8 mouse cellular contexts compared by ENCODE assay signal in the genomic region with DNA sequence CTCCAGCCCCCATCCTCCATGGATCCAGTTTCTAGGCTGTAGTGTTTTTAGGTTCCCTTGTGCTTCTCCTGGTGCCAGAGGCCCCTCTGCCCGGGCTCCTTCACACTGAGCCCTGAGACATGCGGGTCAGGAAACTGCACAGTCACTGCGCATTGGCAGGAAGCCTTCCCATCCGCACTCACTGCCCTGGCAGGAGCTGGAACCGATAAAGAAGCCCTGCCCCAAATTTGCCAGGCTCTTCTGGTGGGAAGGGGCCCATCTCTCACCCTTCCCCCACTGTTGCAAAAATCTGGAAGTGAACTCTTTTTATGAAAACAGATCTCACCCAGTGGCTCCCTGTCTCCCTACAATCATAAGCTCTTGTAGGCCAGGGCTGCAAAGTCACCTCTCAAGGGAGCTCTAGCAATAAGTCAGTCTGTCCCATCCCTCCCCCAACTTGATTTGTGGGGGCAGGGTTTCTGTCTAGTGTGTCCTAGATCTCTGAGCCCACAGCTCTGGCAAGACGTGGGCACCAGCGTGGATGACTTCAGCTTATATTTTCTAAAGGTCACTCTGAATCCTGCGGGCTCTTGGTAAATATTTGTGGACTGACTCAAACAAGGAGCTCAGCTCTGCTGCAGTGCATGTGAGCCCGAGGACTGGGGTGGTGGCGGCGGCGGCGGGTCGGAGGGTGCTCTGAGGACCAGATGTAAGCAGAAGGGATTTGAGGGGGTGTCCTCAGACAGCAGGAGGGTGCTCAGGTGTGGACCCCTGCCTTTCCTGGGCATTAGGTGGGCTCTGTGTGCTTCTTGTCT. TPM values are rescaled to one million over a fixed set of nuclear protein-coding genes. Genes with fewer than 3 reads are reported as not detected.
DNase-seq lines count a peak whose midpoint lies in the region; ATAC-seq and TF ChIP-seq lines count a peak whose summit lies in the region.

No protein-coding gene starts in this region.

- H3K27ac ChIP-seq in embryonic facial prominence, embryonic 15.5 days (replicated peaks): peak overlapping the region; percentile 99
- H3K27ac ChIP-seq in heart, postnatal 0 days (ENCODE audit: low read depth): peak overlapping the region; percentile 99

- peak overlapping the region; percentile 63 for H3K4me2 ChIP-seq in embryonic facial prominence, embryonic 15.5 days (replicated peaks)
- H3K4me2 ChIP-seq in heart, postnatal 0 days (ENCODE audit: low read depth, low read length): peak overlapping the region; percentile 60

- no peak overlapping the region for H3K4me3 ChIP-seq in embryonic facial prominence, embryonic 15.5 days (replicated peaks)
- H3K4me3 ChIP-seq in heart, postnatal 0 days (ENCODE audit: low read depth, low read length): peak overlapping the region; percentile 27

- TF ChIP-seq EP300 in heart, postnatal 0 days (IDR thresholded peaks at IDR 0.05; ENCODE audit: low read depth): peak; percentile 14; the same call in 1 of the 2 replicates

- ATAC-seq in embryonic facial prominence, embryonic 15.5 days (ENCODE audit: insufficient number of reproducible peaks, low FRiP score, low TSS enrichment, low read depth): no peak
- no peak for ATAC-seq in heart, postnatal 0 days (ENCODE audit: insufficient read depth, low read depth)

- no peaks in the 10 kb centered on the region for H3K9me3 ChIP-seq in embryonic facial prominence, embryonic 15.5 days (replicated peaks)
- no peaks in the 10 kb centered on the region for H3K9me3 ChIP-seq in heart, postnatal 0 days (replicated peaks; ENCODE audit: control insufficient read depth, low read length)

- TF ChIP-seq CTCF in heart, postnatal 0 days (IDR thresholded peaks at IDR 0.05; ENCODE audit: low read depth): no peak

- no peak overlapping the region for H3K9ac ChIP-seq in embryonic facial prominence, embryonic 15.5 days
- peak overlapping the region; percentile 65 for H3K9ac ChIP-seq in heart, postnatal 0 days (replicated peaks; ENCODE audit: low read depth, low read length)

- peaks cover 76% of the 10 kb centered on the region for H3K4me1 ChIP-seq in embryonic facial prominence, embryonic 15.5 days
- peaks cover 73% of the 10 kb centered on the region for H3K4me1 ChIP-seq in heart, postnatal 0 days (ENCODE audit: control insufficient read depth, insufficient read depth)

- WGBS in embryonic facial prominence, embryonic 15.5 days: 32% methylated on average over 14 of the region's 14 CpGs
- WGBS in heart, postnatal 0 days: 17% methylated on average over 14 of the region's 14 CpGs

- peak; percentile 90 to 95 for DNase-seq in adrenal gland, adult (ENCODE audit: inconsistent age in 2 of 2, low spot score in 1 of 2)
- DNase-seq in adrenal gland, postnatal 4 days (ENCODE audit: low spot score in 2 of 2): no peak
- peak; percentile 92 for DNase-seq in adrenal gland, adult 2 months
- DNase-seq in heart, postnatal 0 days (ENCODE audit: low spot score): peak; percentile 70
- peak; percentile 86 for DNase-seq in kidney, postnatal 36 days
- DNase-seq in lung, postnatal 4 days: peak; percentile 74 to 81
- peak; percentile 67 to 79 for DNase-seq in spleen, postnatal 36 days (ENCODE audit: low spot score in 2 of 2)

- H3K36me3 ChIP-seq in embryonic facial prominence, embryonic 15.5 days: peaks cover 19% of the 10 kb centered on the region
- peaks cover 10% of the 10 kb centered on the region; the same call in 1 of the 2 replicates for H3K36me3 ChIP-seq in heart, postnatal 0 days (replicated peaks; ENCODE audit: control insufficient read depth, insufficient read depth, low read length)

- no peaks in the 10 kb centered on the region for H3K27me3 ChIP-seq in embryonic facial prominence, embryonic 15.5 days
- H3K27me3 ChIP-seq in heart, postnatal 0 days (ENCODE audit: control insufficient read depth, insufficient read depth, low read length): no peaks in the 10 kb centered on the region

RNA-seq across cellular contexts. Expression of gene Frmd8, which starts 26.8 kb away (rescaled TPM):
- 10 to 100 TPM; 42.4 to 45.9 TPM for total RNA-seq in adrenal gland, postnatal 4 days (2021)
- 10 to 100 TPM; 41.2 to 51.4 TPM for total RNA-seq in adrenal gland, adult 2 months (2021)
- polyA plus RNA-seq in adrenal gland, adult 2 months (2012; rRNA removed): 27.8 and 36.4 TPM in 2 replicates
- 32.5 and 37.4 TPM in 2 replicates for polyA plus RNA-seq in embryonic facial prominence, embryonic 15.5 days (2015; fragmentation: Nextera tagmentation; extraction: Ambion mirVana)
- total RNA-seq in heart, postnatal 0 days (2014; rRNA removed; ENCODE audit: low replicate concordance): 29.1 and 53.8 TPM in 2 replicates
- 12.8 and 14.9 TPM in 2 replicates for polyA plus RNA-seq in heart, postnatal 0 days (2015; fragmentation: Nextera tagmentation; extraction: Ambion mirVana)

RNA-seq across cellular contexts. Expression of gene Slc25a45, which starts 29.4 kb away (rescaled TPM):
- 10 to 100 TPM; 25.9 to 26.3 TPM for total RNA-seq in adrenal gland, postnatal 4 days (2021)
- total RNA-seq in adrenal gland, adult 2 months (2021): 10 to 100 TPM; 15.5 to 36.2 TPM
- 42.4 and 44.6 TPM in 2 replicates for polyA plus RNA-seq in adrenal gland, adult 2 months (2012; rRNA removed)
- 5.9 and 7.5 TPM in 2 replicates for polyA plus RNA-seq in embryonic facial prominence, embryonic 15.5 days (2015; fragmentation: Nextera tagmentation; extraction: Ambion mirVana)
- total RNA-seq in heart, postnatal 0 days (2014; rRNA removed; ENCODE audit: low replicate concordance): 3.1 and 4.8 TPM in 2 replicates
- polyA plus RNA-seq in heart, postnatal 0 days (2015; fragmentation: Nextera tagmentation; extraction: Ambion mirVana): 2.8 and 2.9 TPM in 2 replicates

RNA-seq across cellular contexts. Expression of gene Tigd3, which starts 45.7 kb away (rescaled TPM):
- 1 to 10 TPM; 3.1 TPM for total RNA-seq in adrenal gland, postnatal 4 days (2021)
- total RNA-seq in adrenal gland, adult 2 months (2021): 1 to 10 TPM; 1.0 to 1.1 TPM
- 0.48 and 0.53 TPM in 2 replicates for polyA plus RNA-seq in adrenal gland, adult 2 months (2012; rRNA removed)
- polyA plus RNA-seq in embryonic facial prominence, embryonic 15.5 days (2015; fragmentation: Nextera tagmentation; extraction: Ambion mirVana): 3.4 and 3.6 TPM in 2 replicates
- 0.81 and 3.3 TPM in 2 replicates for total RNA-seq in heart, postnatal 0 days (2014; rRNA removed; ENCODE audit: low replicate concordance)
- 0.85 and 0.91 TPM in 2 replicates for polyA plus RNA-seq in heart, postnatal 0 days (2015; fragmentation: Nextera tagmentation; extraction: Ambion mirVana)

Comparison
In these comparisons a context has a peak if more than half of its experiments do, and no peak if none do; other contexts are left out.
1. DNase-seq: peak in adrenal gland, adult (2 of 2), adrenal gland, adult 2 months (single experiment), heart, postnatal 0 days (single experiment), kidney, postnatal 36 days (2 of 2), lung, postnatal 4 days (2 of 2) and spleen, postnatal 36 days (2 of 2); none in adrenal gland, postnatal 4 days (0 of 2).